Mouse (Mus musculus): ENCODE measurements at regions not wholly inside any gene's neighbourhood (a gene's known extent, or its start where the extent isn't known, plus 50 kb on each side); places are given as distances from the start of the nearest gene placed in this dataset.

DNA sequence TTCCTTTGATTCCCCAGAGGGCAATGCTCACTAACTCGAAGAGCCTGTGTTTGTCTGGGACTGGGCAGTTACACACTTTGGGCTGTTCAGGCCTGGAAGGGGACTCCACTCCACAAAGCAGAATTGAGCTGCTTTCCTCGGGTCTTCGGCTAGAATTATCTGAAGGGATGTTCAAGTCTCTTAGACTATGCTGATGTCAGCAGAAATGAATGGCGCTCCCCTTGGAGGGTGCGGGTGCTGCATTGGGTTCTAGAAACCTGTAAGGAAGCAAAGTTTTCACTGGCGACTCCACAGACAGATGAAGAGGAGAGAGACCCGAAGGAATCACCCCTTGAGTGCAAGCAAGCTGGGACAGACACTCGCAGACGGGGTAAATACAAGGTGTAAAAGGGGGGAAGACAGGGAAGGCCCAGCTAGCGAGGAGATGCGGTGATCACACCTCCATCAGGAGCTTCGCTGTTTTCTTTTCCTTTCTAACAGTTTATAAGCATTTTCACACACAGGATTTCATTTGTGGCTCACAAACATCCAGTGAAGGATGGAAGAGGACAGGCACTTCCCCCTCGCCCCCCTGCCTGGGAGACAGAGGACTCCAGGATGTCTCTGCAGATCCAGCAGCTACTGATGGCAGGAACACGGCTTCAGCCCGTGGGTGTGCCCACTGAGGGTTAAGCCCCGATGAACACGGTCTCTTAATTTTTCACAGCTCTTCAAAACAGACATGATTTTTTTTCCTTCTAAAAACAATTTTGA, 314.2 kb downstream of the Gm49356 start:
- Histone ChIP-seq H3K27ac (replicated peaks) (peak overlapping the region; percentile 21), H3K9me3 (no peaks in the 10 kb centered on the region), H3K36me3 (replicated peaks) (no peaks in the 10 kb centered on the region), H3K27me3 (replicated peaks; ENCODE audit: low read depth, poor library complexity, severe bottlenecking) (0 out of 2 replicates have a peak, but pooled peaks cover 3% of the 10 kb centered on the region), H3K4me1 (peaks cover 26% of the 10 kb centered on the region), H3K4me3 (no peak overlapping the region)
- WGBS: 75% methylated on average over 17 of the region's 17 CpGs
- DNase-seq (ENCODE audit: low spot score): no peak

DNA sequence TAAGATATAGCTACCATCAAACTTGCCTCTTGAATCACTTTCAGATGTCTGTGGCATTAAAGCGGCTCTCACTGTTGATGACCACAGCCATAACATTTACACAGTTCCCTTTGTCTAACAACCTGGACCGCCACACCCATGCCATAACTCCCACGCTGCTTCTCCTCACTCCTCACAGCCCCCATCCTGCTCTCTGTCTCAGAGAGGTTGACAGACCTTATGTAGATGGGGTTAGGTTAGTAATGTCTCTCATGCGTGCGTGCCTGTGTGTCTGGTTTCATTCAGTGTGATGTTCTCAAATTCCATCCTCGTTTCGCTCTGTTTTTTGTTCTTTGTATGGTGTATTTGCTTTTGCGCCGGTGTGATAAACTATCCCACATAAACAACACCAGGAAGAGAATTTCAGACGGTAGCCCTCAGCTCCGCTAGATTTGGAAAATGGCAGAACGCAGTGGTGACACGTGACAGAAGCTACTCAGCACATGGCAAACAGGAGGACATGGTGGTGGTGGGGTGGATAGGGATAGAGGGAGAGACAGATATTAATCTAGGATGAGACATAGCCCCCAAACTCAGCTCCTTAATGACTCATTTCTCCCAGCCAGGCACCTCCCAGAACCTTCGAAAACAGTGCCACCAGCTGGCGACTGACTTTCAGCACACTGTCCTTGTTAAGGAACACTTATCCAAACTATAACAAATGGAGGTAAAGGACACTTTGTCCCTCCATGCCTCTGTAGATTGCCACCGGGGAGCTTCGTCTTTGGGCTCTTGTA, 314.9 kb downstream of the Gm49356 start:
- WGBS: 72% methylated on average over 17 of the region's 17 CpGs
- no peak overlapping the region for H3K27ac ChIP-seq (replicated peaks)
- H3K4me3 ChIP-seq: no peak overlapping the region
- no peaks in the 10 kb centered on the region for H3K36me3 ChIP-seq (replicated peaks)
- DNase-seq (ENCODE audit: low spot score): peak; percentile 43
- peaks cover 22% of the 10 kb centered on the region for H3K4me1 ChIP-seq
- no peaks in the 10 kb centered on the region for H3K9me3 ChIP-seq
- 0 out of 2 replicates have a peak, but pooled peaks cover 3% of the 10 kb centered on the region for H3K27me3 ChIP-seq (replicated peaks; ENCODE audit: low read depth, poor library complexity, severe bottlenecking)

DNA sequence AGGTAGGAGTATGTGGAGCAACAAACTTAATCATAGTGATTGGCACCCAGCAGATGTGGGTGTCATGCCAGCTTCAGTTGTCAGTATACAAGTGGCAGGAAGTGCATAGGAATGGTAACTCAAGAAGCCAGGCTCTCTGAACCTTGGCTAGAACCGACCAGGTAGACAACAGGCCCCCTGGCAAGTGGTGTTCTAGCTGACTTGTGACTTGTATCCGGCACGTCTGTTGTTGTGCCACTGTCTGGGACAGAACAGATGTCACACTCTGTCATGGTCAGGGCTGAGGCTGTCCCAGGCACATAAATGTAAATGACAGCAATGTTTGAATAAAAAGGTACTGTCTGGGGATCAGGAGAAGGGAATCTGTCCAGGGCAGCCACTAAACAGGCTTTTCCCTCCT, 316.0 kb downstream of the Gm49356 start:
- Histone ChIP-seq H3K36me3 (replicated peaks) (no peaks in the 10 kb centered on the region), H3K27me3 (replicated peaks; ENCODE audit: low read depth, poor library complexity, severe bottlenecking) (0 out of 2 replicates have a peak, but pooled peaks cover 3% of the 10 kb centered on the region), H3K4me1 (peaks cover 22% of the 10 kb centered on the region), H3K9me3 (no peaks in the 10 kb centered on the region), H3K27ac (replicated peaks) (no peak overlapping the region), H3K4me3 (no peak overlapping the region)
- WGBS: 88% methylated on average over 3 of the region's 3 CpGs
- DNase-seq (ENCODE audit: low spot score): no peak

DNA sequence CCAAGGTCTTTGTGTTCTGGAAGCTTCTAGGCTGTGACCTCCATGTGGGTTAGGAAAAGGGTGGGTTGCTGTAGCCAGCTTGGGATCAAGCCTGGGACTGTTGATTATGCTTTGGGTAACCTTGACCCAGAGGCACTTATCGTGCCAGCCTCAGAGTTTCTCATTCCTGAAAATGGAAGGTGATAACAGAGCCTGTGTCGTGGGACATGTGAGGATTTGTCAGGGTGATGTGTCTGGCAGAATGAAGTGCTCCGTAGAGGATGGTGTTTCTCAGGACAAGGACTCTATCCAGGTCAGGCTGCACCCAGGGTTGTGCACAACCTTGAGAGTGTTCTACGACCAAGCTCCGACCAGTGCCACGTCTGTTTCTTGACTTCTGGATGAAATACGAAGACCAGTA, 316.4 kb downstream of the Gm49356 start:
- no peak for DNase-seq (ENCODE audit: low spot score)
- WGBS: 87% methylated on average over 7 of the region's 7 CpGs
- H3K36me3 ChIP-seq (replicated peaks): no peaks in the 10 kb centered on the region
- H3K27ac ChIP-seq (replicated peaks): no peak overlapping the region
- no peak overlapping the region for H3K4me3 ChIP-seq
- H3K9me3 ChIP-seq: no peaks in the 10 kb centered on the region
- H3K4me1 ChIP-seq: peaks cover 22% of the 10 kb centered on the region
- 0 out of 2 replicates have a peak, but pooled peaks cover 3% of the 10 kb centered on the region for H3K27me3 ChIP-seq (replicated peaks; ENCODE audit: low read depth, poor library complexity, severe bottlenecking)

DNA sequence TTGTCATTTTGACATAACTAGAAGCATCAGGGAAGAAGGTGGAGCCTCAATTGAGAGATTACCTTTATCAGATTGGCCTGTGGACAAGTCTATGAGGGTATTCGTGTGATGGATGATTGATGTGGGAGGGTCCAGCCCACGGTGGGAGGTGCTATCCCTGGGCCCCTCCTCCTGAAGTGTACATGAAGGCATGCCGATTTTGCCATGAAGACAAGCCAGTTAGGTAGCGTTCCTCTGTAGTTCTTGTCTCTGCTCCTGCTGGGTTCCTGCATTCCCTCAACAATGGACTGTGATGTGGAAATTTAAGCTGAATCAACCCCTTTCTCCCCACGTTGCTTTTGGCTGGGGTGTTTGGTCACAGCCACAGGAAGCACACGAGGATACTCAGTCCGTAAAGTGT, 317.5 kb downstream of the Gm49356 start:
- H3K4me1 ChIP-seq: peaks cover 22% of the 10 kb centered on the region
- H3K36me3 ChIP-seq (replicated peaks): no peaks in the 10 kb centered on the region
- H3K4me3 ChIP-seq: no peak overlapping the region
- H3K27me3 ChIP-seq (replicated peaks; ENCODE audit: low read depth, poor library complexity, severe bottlenecking): 0 out of 2 replicates have a peak, but pooled peaks cover 3% of the 10 kb centered on the region
- no peak for DNase-seq (ENCODE audit: low spot score)
- H3K27ac ChIP-seq (replicated peaks): no peak overlapping the region
- H3K9me3 ChIP-seq: no peaks in the 10 kb centered on the region
- WGBS: 80% methylated on average over 7 of the region's 7 CpGs

DNA sequence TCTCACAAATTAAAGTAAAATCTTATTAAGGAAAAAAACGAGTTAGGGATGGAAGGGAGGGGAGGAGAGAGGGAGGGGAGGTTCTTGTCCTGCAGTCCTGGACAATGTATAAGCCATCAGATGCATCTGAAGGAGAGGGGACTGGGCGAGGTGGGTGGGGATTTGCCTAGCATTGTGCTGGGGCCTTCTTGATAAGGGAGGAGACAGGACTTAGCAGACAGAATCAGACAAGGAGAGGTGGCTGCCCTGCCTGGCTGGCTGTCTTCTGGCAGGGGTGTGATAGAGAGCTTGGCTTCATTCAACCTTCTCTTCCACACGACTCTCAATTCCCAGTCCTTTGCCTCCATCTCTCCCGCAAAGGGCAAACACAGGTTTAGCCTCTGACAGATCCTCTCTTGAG, 318.9 kb downstream of the Gm49356 start:
- Histone ChIP-seq H3K27me3 (replicated peaks; ENCODE audit: low read depth, poor library complexity, severe bottlenecking) (no peaks in the 10 kb centered on the region), H3K27ac (replicated peaks) (no peak overlapping the region), H3K36me3 (replicated peaks) (no peaks in the 10 kb centered on the region), H3K9me3 (no peaks in the 10 kb centered on the region), H3K4me3 (no peak overlapping the region), H3K4me1 (peaks cover 12% of the 10 kb centered on the region)
- WGBS: 69% methylated on average over 4 of the region's 4 CpGs
- DNase-seq (ENCODE audit: low spot score): no peak

DNA sequence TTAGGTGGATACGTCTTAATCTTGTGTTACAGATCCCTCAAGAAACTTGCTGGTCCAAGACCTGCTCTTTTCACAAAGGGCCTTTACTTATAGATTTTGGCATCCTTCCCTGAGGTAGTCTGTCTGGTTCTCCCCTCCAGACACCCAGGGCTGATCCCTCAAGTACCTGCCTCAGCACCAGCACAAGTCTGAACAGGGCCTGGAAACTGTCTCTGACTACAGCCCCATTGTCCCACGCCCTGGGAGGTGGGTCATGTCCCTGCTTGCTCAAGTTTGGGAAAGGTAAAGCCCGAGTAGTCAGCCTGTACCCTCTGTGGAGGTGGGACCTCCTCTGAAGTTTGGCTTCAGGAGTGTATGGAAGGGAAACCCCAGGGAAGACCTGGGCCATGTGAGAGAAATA, 323.3 kb downstream of the Gm49356 start:
- H3K27ac ChIP-seq (replicated peaks): no peak overlapping the region
- WGBS: 72% methylated on average over 3 of the region's 3 CpGs
- no peaks in the 10 kb centered on the region for H3K27me3 ChIP-seq (replicated peaks; ENCODE audit: low read depth, poor library complexity, severe bottlenecking)
- DNase-seq (ENCODE audit: low spot score): no peak
- no peaks in the 10 kb centered on the region for H3K36me3 ChIP-seq (replicated peaks)
- H3K4me1 ChIP-seq: no peaks in the 10 kb centered on the region
- H3K4me3 ChIP-seq: no peak overlapping the region
- no peaks in the 10 kb centered on the region for H3K9me3 ChIP-seq

DNA sequence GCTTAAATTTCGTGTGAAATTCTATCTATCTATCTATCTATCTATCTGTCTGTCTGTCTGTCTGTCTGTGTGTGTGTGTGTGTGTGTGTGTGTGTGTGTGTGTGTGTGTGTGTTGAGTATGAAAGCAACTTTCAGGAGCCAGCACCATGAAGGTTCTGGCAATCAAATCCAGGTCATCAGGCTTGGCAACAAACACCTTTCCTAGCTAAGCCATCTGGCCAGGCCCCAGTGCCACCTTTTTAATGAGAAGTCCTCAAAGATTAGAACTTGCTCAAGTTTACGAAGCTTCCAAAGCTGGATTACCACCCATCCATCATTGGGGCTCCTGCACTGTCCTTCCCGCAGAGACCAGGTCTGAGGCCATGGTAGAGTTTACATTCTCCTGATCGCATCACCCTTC, 325.0 kb downstream of the Gm49356 start:
- Histone ChIP-seq H3K4me1 (no peaks in the 10 kb centered on the region), H3K27ac (replicated peaks) (no peak overlapping the region), H3K4me3 (no peak overlapping the region), H3K27me3 (replicated peaks; ENCODE audit: low read depth, poor library complexity, severe bottlenecking) (no peaks in the 10 kb centered on the region), H3K9me3 (no peaks in the 10 kb centered on the region), H3K36me3 (replicated peaks) (no peaks in the 10 kb centered on the region)
- no peak for DNase-seq (ENCODE audit: low spot score)
- 86% methylated on average over 4 of the region's 4 CpGs for WGBS

DNA sequence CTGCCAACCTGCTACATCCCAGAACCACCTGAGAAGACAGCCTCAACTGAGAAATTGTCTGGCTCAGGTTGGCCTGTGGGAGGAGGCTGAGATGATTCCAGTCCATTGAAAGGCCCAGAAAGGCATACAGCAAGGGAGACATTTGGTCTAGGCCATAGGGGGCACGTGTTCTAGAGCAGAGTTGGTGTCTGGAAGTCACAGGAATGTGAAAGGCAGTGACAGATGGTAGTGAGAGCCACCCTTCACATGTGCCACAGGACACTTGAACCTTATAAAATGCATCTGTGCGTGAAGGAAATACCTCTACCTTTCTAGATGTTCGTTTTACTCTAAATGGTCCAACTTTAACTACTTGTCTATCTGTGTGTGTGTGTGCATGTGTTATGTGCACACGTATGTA, 326.1 kb downstream of the Gm49356 start:
- WGBS: 81% methylated on average over 4 of the region's 4 CpGs

DNA sequence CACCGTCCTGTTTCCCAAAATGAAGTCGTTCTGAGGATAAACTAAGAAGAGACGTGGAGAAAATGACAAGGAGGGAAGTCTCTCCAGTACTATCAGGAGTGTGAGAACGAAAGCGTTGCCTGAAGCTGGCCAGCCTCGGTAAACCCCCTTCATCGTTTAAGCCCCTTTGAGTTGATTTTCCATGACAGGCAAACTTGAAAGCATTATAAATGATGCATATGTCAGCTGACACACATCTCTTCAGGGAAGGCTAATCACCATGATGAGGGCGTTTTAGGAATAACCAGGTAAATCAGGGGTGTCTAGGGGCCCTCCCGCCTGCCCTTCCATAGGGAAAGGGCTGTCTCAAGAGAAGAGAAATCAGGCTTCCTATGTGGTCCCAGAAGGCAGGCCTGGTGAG, 328.4 kb downstream of the Gm49356 start:
- Histone ChIP-seq H3K27me3 (replicated peaks; ENCODE audit: low read depth, poor library complexity, severe bottlenecking) (no peaks in the 10 kb centered on the region), H3K9me3 (no peaks in the 10 kb centered on the region), H3K4me3 (no peak overlapping the region), H3K36me3 (replicated peaks) (no peaks in the 10 kb centered on the region), H3K4me1 (no peaks in the 10 kb centered on the region), H3K27ac (replicated peaks) (no peak overlapping the region)
- DNase-seq (ENCODE audit: low spot score): no peak
- 82% methylated on average over 9 of the region's 9 CpGs for WGBS

More for the DNA sequence above, 326.1 kb downstream of the Gm49356 start:
- Histone ChIP-seq H3K27ac (replicated peaks) (no peak overlapping the region), H3K4me3 (no peak overlapping the region), H3K36me3 (replicated peaks) (no peaks in the 10 kb centered on the region), H3K27me3 (replicated peaks; ENCODE audit: low read depth, poor library complexity, severe bottlenecking) (no peaks in the 10 kb centered on the region), H3K4me1 (no peaks in the 10 kb centered on the region), H3K9me3 (no peaks in the 10 kb centered on the region)
- no peak for DNase-seq (ENCODE audit: low spot score)

DNA sequence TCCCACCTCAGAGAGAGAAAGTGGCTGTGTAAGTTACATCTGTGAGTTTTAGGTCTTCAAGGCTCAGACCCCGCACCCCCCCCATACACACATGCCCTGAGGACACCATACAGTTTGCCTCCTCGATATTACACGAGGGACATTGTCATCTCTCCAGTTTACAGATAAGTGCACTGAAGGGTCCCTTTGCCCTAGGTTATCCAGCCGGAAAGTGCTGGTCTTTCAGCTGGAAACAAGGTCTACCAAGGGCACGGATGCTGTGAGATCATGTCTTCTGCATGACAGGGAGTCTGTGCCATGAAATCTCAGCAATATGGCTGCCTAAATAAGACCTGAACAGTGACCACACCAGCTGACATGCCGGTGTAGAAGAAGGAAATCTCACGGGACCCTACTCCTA, 329.8 kb downstream of the Gm49356 start:
- WGBS: 83% methylated on average over 7 of the region's 7 CpGs
- H3K4me3 ChIP-seq: no peak overlapping the region
- H3K4me1 ChIP-seq: no peaks in the 10 kb centered on the region
- H3K27ac ChIP-seq (replicated peaks): no peak overlapping the region
- H3K27me3 ChIP-seq (replicated peaks; ENCODE audit: low read depth, poor library complexity, severe bottlenecking): no peaks in the 10 kb centered on the region
- no peaks in the 10 kb centered on the region for H3K9me3 ChIP-seq
- no peak for DNase-seq (ENCODE audit: low spot score)
- H3K36me3 ChIP-seq (replicated peaks): no peaks in the 10 kb centered on the region

DNA sequence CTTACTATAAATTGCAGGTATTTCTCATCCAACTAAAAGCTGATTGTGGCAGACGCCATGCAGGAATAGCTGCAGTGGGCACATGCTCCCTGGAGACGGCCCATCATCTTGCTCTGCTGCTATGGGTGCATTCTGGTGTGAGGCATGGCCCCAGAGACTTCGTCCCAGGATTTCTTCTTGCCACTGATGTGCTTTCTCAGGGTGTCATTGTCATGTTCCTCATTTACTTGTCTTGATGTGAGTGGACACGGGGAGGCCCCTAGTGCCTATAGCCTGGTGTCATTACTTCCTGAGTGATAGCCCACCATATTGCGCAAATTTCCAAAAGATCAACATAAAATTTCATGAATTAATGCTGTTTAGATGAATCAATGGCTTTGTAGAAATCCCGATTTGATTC, 336.5 kb downstream of the Gm49356 start:
- no peak overlapping the region for H3K4me3 ChIP-seq
- H3K27ac ChIP-seq (replicated peaks): no peak overlapping the region
- WGBS: 86% methylated on average over 6 of the region's 6 CpGs
- no peaks in the 10 kb centered on the region for H3K4me1 ChIP-seq
- H3K9me3 ChIP-seq: no peaks in the 10 kb centered on the region
- no peaks in the 10 kb centered on the region for H3K27me3 ChIP-seq (replicated peaks; ENCODE audit: low read depth, poor library complexity, severe bottlenecking)
- DNase-seq (ENCODE audit: low spot score): no peak
- H3K36me3 ChIP-seq (replicated peaks): no peaks in the 10 kb centered on the region

DNA sequence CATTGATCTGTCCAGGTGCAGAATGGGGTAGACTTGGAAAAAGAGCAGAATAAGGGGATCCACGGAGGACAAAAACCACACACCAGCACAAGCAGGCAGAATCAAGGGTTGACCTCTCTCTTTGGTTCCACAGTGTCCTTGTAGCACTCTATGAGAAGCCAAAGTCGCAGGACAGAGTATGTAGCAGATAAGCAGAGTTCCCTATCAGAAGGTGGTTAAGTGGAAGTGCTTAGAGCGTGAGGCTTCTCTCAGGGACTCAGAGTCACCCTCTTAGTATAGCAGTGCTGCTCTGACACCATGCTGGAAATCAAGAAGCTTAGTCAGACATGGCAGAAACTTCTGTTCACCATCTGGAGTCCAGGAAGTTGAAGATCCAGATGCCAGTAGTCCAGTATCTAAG, 338.2 kb downstream of the Gm49356 start:
- Histone ChIP-seq H3K4me3 (no peak overlapping the region), H3K9me3 (no peaks in the 10 kb centered on the region), H3K27ac (replicated peaks) (no peak overlapping the region), H3K4me1 (no peaks in the 10 kb centered on the region), H3K36me3 (replicated peaks) (no peaks in the 10 kb centered on the region), H3K27me3 (replicated peaks; ENCODE audit: low read depth, poor library complexity, severe bottlenecking) (no peaks in the 10 kb centered on the region)
- no peak for DNase-seq (ENCODE audit: low spot score)
- WGBS: 85% methylated on average over 3 of the region's 3 CpGs

Data from embryonic facial prominence, embryonic 10.5 days (tissue).